Mouse (Mus musculus) hindbrain, embryonic 14.5 days (tissue): ENCODE measurements around the gene Olfr963. TPM values are rescaled to one million over a fixed set of nuclear protein-coding genes. Genes with fewer than 3 reads are reported as not detected.

ENCODE experiments used
- polyA plus RNA-seq: library from polyadenylated mRNA; unstranded; fragments of >200 nt; fragmentation: Nextera tagmentation; extraction: Ambion mirVana; gene quantifications from 2 replicates; pipeline ENCODE4 v1.2.1, GENCODE M21; 2014

Gene Olfr963
- polyA plus RNA-seq, 1 experiment from 2014 or later, result not detected

Other genes starting within 250 kb of the Olfr963 start
- gene Olfr952, start 240.1 kb upstream of the Olfr963 start, polyA plus RNA-seq, result not detected in 2 replicates
- gene Olfr954, start 210.5 kb upstream of the Olfr963 start, polyA plus RNA-seq, result not detected in 2 replicates
- not detected in 2 replicates for gene Olfr955, start 195.3 kb upstream of the Olfr963 start, polyA plus RNA-seq
- not detected in 2 replicates for gene Olfr44, start 173.2 kb upstream of the Olfr963 start, polyA plus RNA-seq
- not detected in 2 replicates for gene Olfr957, start 151.4 kb upstream of the Olfr963 start, polyA plus RNA-seq
- not detected in 2 replicates for gene Olfr958, start 113.2 kb upstream of the Olfr963 start, polyA plus RNA-seq
- gene Olfr959, start 91.6 kb upstream of the Olfr963 start, polyA plus RNA-seq, result not detected in 2 replicates
- gene AW551984, start 62.8 kb upstream of the Olfr963 start, polyA plus RNA-seq, result 164 and 235 TPM in 2 replicates
- not detected in 2 replicates for gene Olfr148, start 56.5 kb upstream of the Olfr963 start, polyA plus RNA-seq
- gene Olfr960, start 45.8 kb upstream of the Olfr963 start, polyA plus RNA-seq, result not detected in 2 replicates
- gene Olfr961, start 22.1 kb upstream of the Olfr963 start, polyA plus RNA-seq, result not detected in 2 replicates
- gene Olfr149, start 39.9 kb downstream of the Olfr963 start, polyA plus RNA-seq, result not detected in 2 replicates
- gene Olfr965, start 44.1 kb downstream of the Olfr963 start, polyA plus RNA-seq, result not detected in 2 replicates
- not detected in 2 replicates for gene Olfr150, start 63.8 kb downstream of the Olfr963 start, polyA plus RNA-seq
- not detected in 2 replicates for gene Olfr967, start 79.0 kb downstream of the Olfr963 start, polyA plus RNA-seq
- not detected in 2 replicates for gene Olfr968, start 116.0 kb downstream of the Olfr963 start, polyA plus RNA-seq
- not detected in 2 replicates for gene Olfr969, start 123.7 kb downstream of the Olfr963 start, polyA plus RNA-seq
- gene Olfr970, start 141.7 kb downstream of the Olfr963 start, polyA plus RNA-seq, result not detected in 2 replicates
- gene Olfr971, start 169.7 kb downstream of the Olfr963 start, polyA plus RNA-seq, result not detected in 2 replicates
- not detected in 2 replicates for gene Olfr972, start 199.2 kb downstream of the Olfr963 start, polyA plus RNA-seq
- gene Olfr229, start 240.1 kb downstream of the Olfr963 start, polyA plus RNA-seq, result not detected in 2 replicates